Comparison of ENCODE assay signal across 19 mouse cellular contexts in genomic region chr11:38464239-38464596, GRCm38 (mm10).
"Had no signal": no experiment of that assay in that cellular context is flagged by ENCODE, and none has a peak within 500 bp of the region (broad histone marks: within the 10 kb centered on the region; RNA-seq: fewer than 3 reads in every experiment).

No protein-coding gene starts in this region.

- H3K27me3 ChIP-seq: midbrain, embryonic 12.5 days; neural tube, embryonic 13.5 days; neural tube, embryonic 15.5 days had no signal

- H3K9ac ChIP-seq: liver, embryonic 14.5 days; midbrain, embryonic 12.5 days; neural tube, embryonic 13.5 days; neural tube, embryonic 15.5 days had no signal

- H3K4me3 ChIP-seq: midbrain, embryonic 10.5 days; midbrain, embryonic 12.5 days; myocyte; neural tube, embryonic 13.5 days; neural tube, embryonic 15.5 days had no signal

- H3K27ac ChIP-seq: liver, embryonic 14.5 days; midbrain, embryonic 10.5 days; midbrain, embryonic 12.5 days; neural tube, embryonic 13.5 days; neural tube, embryonic 15.5 days had no signal

- H3K4me1 ChIP-seq: midbrain, embryonic 12.5 days; neural tube, embryonic 13.5 days; neural tube, embryonic 15.5 days had no signal

- H3K4me2 ChIP-seq: midbrain, embryonic 12.5 days; neural tube, embryonic 13.5 days; neural tube, embryonic 15.5 days had no signal

- ATAC-seq: midbrain, embryonic 16.5 days had no signal

- H3K36me3 ChIP-seq: midbrain, embryonic 10.5 days; midbrain, embryonic 12.5 days; neural tube, embryonic 13.5 days; neural tube, embryonic 15.5 days had no signal

- H3K9me3 ChIP-seq: midbrain, embryonic 10.5 days; midbrain, embryonic 12.5 days; neural tube, embryonic 13.5 days; neural tube, embryonic 15.5 days had no signal

- DNase-seq: lung, adult 18-20 months; lung, postnatal 14 days; lung, postnatal 36 days; midbrain, embryonic 14.5 days; retina, postnatal 1 day; right cerebral cortex, adult 18-20 months; right cerebral cortex, postnatal 25 days; right cerebral cortex, postnatal 4 days; spleen, adult 18-20 months; thymus, adult 18-20 months; thymus, postnatal 14 days; thymus, postnatal 36 days had no signal
